Mouse (Mus musculus) embryo, embryonic 10.5 days (tissue): Measurements from ENCODE around the gene Mylk4.

Source experiments
- DNase-seq: peaks from one replicate; pipeline ENCODE4 v3.0.0-alpha.2; 2015; ENCODE audit warnings: low spot score

Gene Mylk4

GRCm38 (mm10) chr13:32783816-32784215 lies at the start of gene Mylk4:
TSS of gene Mylk4 (minus strand) at chr13:32783954.
- no peak for DNase-seq

- no peak for DNase-seq
Observed at GRCm38 (mm10) chr13:32833237-32833636, 49.5 kb upstream of the Mylk4 start.

- DNase-seq, result no peak
Observed at GRCm38 (mm10) chr13:32832776-32833175, 49.0 kb upstream of the Mylk4 start.

GRCm38 (mm10) chr13:32831505-32832273 lies 47.9 kb upstream of the Mylk4 start:
- no peak for DNase-seq

- no peak for DNase-seq
Observed at GRCm38 (mm10) chr13:32828886-32829285, 45.1 kb upstream of the Mylk4 start.

GRCm38 (mm10) chr13:32827951-32828350 lies 44.2 kb upstream of the Mylk4 start:
- DNase-seq, result peak; percentile 61

GRCm38 (mm10) chr13:32827111-32827822 lies 43.5 kb upstream of the Mylk4 start:
- no peak for DNase-seq

- DNase-seq, result no peak
Observed at GRCm38 (mm10) chr13:32825546-32825945, 41.8 kb upstream of the Mylk4 start.

GRCm38 (mm10) chr13:32824377-32825330 lies 40.9 kb upstream of the Mylk4 start:
- no peak for DNase-seq

- no peak for DNase-seq
Observed at GRCm38 (mm10) chr13:32823126-32823525, 39.4 kb upstream of the Mylk4 start.

- DNase-seq, result no peak
Observed at GRCm38 (mm10) chr13:32821671-32822070, 37.9 kb upstream of the Mylk4 start.

- no peak for DNase-seq
Observed at GRCm38 (mm10) chr13:32819926-32820325, 36.2 kb upstream of the Mylk4 start.

- no peak for DNase-seq
Observed at GRCm38 (mm10) chr13:32819241-32819640, 35.5 kb upstream of the Mylk4 start.

GRCm38 (mm10) chr13:32807624-32808023 lies 23.9 kb upstream of the Mylk4 start:
- no peak for DNase-seq

GRCm38 (mm10) chr13:32806820-32807219 lies 23.1 kb upstream of the Mylk4 start:
- no peak for DNase-seq

- DNase-seq, result no peak
Observed at GRCm38 (mm10) chr13:32803701-32804345, 20.1 kb upstream of the Mylk4 start.

GRCm38 (mm10) chr13:32802259-32803081 lies 18.7 kb upstream of the Mylk4 start, which contains the start of gene D930007J09Rik:
TSS of gene D930007J09Rik (minus strand) at chr13:32802849.
- peak; percentile 44 for DNase-seq

- peak; percentile 100 for DNase-seq
Observed at GRCm38 (mm10) chr13:32801693-32802221, 18.0 kb upstream of the Mylk4 start, which contains the start of gene Wrnip1. TSS of gene Wrnip1 (plus strand) at chr13:32802038.

- peak; percentile 36 for DNase-seq
Observed at GRCm38 (mm10) chr13:32800859-32801258, 17.1 kb upstream of the Mylk4 start.

- DNase-seq, result peak; percentile 55
Observed at GRCm38 (mm10) chr13:32799131-32799530, 15.4 kb upstream of the Mylk4 start.
